Mouse (Mus musculus) lung, postnatal 0 days (tissue): Measurements from ENCODE around the gene Ywhaq. TPM values are rescaled to one million over a fixed set of nuclear protein-coding genes. Genes with fewer than 3 reads are reported as not detected.
A peak's percentile ranks its signal among the peaks of the same experiment; 100 is the strongest.

ENCODE experiments used
- ATAC-seq: fragments of 200-750 bp; cut with Nextera tagmentation; 2 replicates; pipeline ENCODE4 v1.8.0; 2017; ENCODE audit warnings: moderate library complexity
- DNase-seq: peaks from one replicate; pipeline ENCODE4 v3.0.0-alpha.2; 2016; ENCODE audit warnings: low spot score
- H3K27ac ChIP-seq: fragments of 300-500 bp; sonication (generic); 2 replicates; pipeline ENCODE4 v1.5.1; 2014; ENCODE audit warnings: antibody characterized with exemption, mild to moderate bottlenecking, low read length, mixed read lengths
- H3K27me3 ChIP-seq: fragments of 300-500 bp; sonication (generic); replicated peaks from 2 replicates; pipeline ENCODE4 v1.6.1; 2014; ENCODE audit warnings: low read length, mixed read lengths; ENCODE audit not compliant: insufficient read depth
- H3K36me3 ChIP-seq: fragments of 300-500 bp; sonication (generic); 2 replicates; pipeline ENCODE4 v1.6.1; 2014; ENCODE audit warnings: low read length, mixed read lengths; ENCODE audit not compliant: insufficient read depth
- H3K4me1 ChIP-seq: fragments of 300-500 bp; sonication (generic); 2 replicates; pipeline ENCODE4 v1.6.1; 2014; ENCODE audit warnings: antibody characterized with exemption, low read depth, low read length, mixed read lengths; ENCODE audit not compliant: insufficient read depth
- H3K4me2 ChIP-seq: fragments of 300-500 bp; sonication (generic); replicated peaks from 2 replicates; pipeline ENCODE4 v1.6.1; 2014; ENCODE audit warnings: low read depth, mild to moderate bottlenecking, low read length, moderate library complexity, mixed read lengths
- H3K4me3 ChIP-seq: fragments of 300-500 bp; sonication (generic); 2 replicates; pipeline ENCODE4 v1.5.1; 2014; ENCODE audit warnings: low read depth, low read length
- H3K9ac ChIP-seq: fragments of 300-500 bp; sonication (generic); replicated peaks from 2 replicates; pipeline ENCODE4 v1.6.1; 2014; ENCODE audit warnings: low read depth, mild to moderate bottlenecking
- H3K9me3 ChIP-seq: fragments of 300-500 bp; sonication (generic); 2 replicates; pipeline ENCODE4 v1.6.1; 2016; ENCODE audit warnings: low read length, mixed read lengths
- CTCF ChIP-seq: IDR thresholded peaks from 2 replicates; pipeline ENCODE4 v1.5.1; 2016; ENCODE audit warnings: antibody characterized with exemption, mild to moderate bottlenecking
- EP300 ChIP-seq: IDR thresholded peaks from 2 replicates; pipeline ENCODE4 v1.6.1; 2016; ENCODE audit warnings: antibody characterized with exemption, mild to moderate bottlenecking, control low read depth
- WGBS: fragments of 180-500 bp; shearing (Covaris S2); extraction: QIAGEN DNeasy Blood & Tissue Kit; methylation state at CpG from one replicate; pipeline ENCODE4 v1.1.7; 2014; 5-methylcytosine and 5-hydroxymethylcytosine counted together
- polyA plus RNA-seq: library from polyadenylated mRNA; unstranded; fragments of >200 nt; fragmentation: Nextera tagmentation; extraction: Ambion mirVana; gene quantifications from 2 replicates; pipeline ENCODE4 v1.2.1, GENCODE M21; 2015

The Ywhaq gene
- polyA plus RNA-seq, 1 experiment from 2014 or later = 395 TPM

GRCm38 (mm10) chr12:21431039-21431438, 13.6 kb upstream of the Ywhaq start:
- H3K36me3 ChIP-seq = no peaks in the 10 kb centered on the region
- ATAC-seq = no peak
- no peaks in the 10 kb centered on the region for H3K4me1 ChIP-seq
- no peak overlapping the region for H3K27ac ChIP-seq
- 49% methylated on average over 2 of the region's 2 CpGs for WGBS
- H3K4me3 ChIP-seq = no peak overlapping the region
- peak; percentile 36 for DNase-seq
- no peak overlapping the region for H3K9ac ChIP-seq
- TF ChIP-seq EP300 (0 out of 2 replicates have a peak, but pooled peaks have one; percentile 31), CTCF (peak; percentile 44)
- no peaks in the 10 kb centered on the region for H3K9me3 ChIP-seq
- H3K27me3 ChIP-seq = no peaks in the 10 kb centered on the region
- H3K4me2 ChIP-seq = no peak overlapping the region

GRCm38 (mm10) chr12:21430140-21430539, 12.7 kb upstream of the Ywhaq start:
- Histone ChIP-seq H3K9me3 (no peaks in the 10 kb centered on the region), H3K9ac (no peak overlapping the region), H3K4me1 (no peaks in the 10 kb centered on the region), H3K4me2 (no peak overlapping the region), H3K4me3 (no peak overlapping the region), H3K27me3 (no peaks in the 10 kb centered on the region), H3K27ac (no peak overlapping the region), H3K36me3 (no peaks in the 10 kb centered on the region)
- TF ChIP-seq CTCF (no peak), EP300 (no peak)
- WGBS = 77% methylated on average over 4 of the region's 4 CpGs
- ATAC-seq = no peak
- DNase-seq = no peak

GRCm38 (mm10) chr12:21429021-21429420, 11.6 kb upstream of the Ywhaq start:
- Histone ChIP-seq H3K4me1 (no peaks in the 10 kb centered on the region), H3K27ac (no peak overlapping the region), H3K4me2 (no peak overlapping the region), H3K9ac (no peak overlapping the region), H3K36me3 (no peaks in the 10 kb centered on the region), H3K4me3 (no peak overlapping the region), H3K27me3 (no peaks in the 10 kb centered on the region), H3K9me3 (no peaks in the 10 kb centered on the region)
- TF ChIP-seq CTCF (no peak), EP300 (no peak)
- WGBS = 75% methylated on average over 1 of the region's 1 CpGs
- ATAC-seq (no peak), DNase-seq (no peak)

- no peaks in the 10 kb centered on the region for H3K27me3 ChIP-seq
- DNase-seq (peak; percentile 96), ATAC-seq (peak; percentile 90)
- H3K4me1 ChIP-seq = no peaks in the 10 kb centered on the region
- no peaks in the 10 kb centered on the region for H3K9me3 ChIP-seq
- TF ChIP-seq EP300 (peak; percentile 65; the same call in 1 of the 2 replicates), CTCF (no peak)
- 5% methylated on average over 16 of the region's 16 CpGs for WGBS
- H3K27ac ChIP-seq = peak overlapping the region; percentile 74
- H3K4me3 ChIP-seq = peak overlapping the region; percentile 26; the same call in 1 of the 2 replicates
- H3K4me2 ChIP-seq = peak overlapping the region; percentile 47
- H3K9ac ChIP-seq = no peak overlapping the region
- no peaks in the 10 kb centered on the region for H3K36me3 ChIP-seq
Measured at GRCm38 (mm10) chr12:21426065-21426940, 8.9 kb upstream of the Ywhaq start.

GRCm38 (mm10) chr12:21424683-21425082, 7.2 kb upstream of the Ywhaq start:
- TF ChIP-seq EP300 (no peak), CTCF (no peak)
- H3K36me3 ChIP-seq = no peaks in the 10 kb centered on the region
- no peaks in the 10 kb centered on the region for H3K27me3 ChIP-seq
- H3K4me2 ChIP-seq = no peak overlapping the region
- H3K4me3 ChIP-seq = no peak overlapping the region
- H3K27ac ChIP-seq = no peak overlapping the region
- H3K9ac ChIP-seq = no peak overlapping the region
- no peaks in the 10 kb centered on the region for H3K9me3 ChIP-seq
- 39% methylated on average over 7 of the region's 7 CpGs for WGBS
- DNase-seq = no peak
- ATAC-seq = no peak
- no peaks in the 10 kb centered on the region for H3K4me1 ChIP-seq

- TF ChIP-seq CTCF (no peak), EP300 (no peak)
- 0 out of 2 replicates have a peak, but pooled peaks cover 3% of the 10 kb centered on the region for H3K4me1 ChIP-seq
- H3K9me3 ChIP-seq = no peaks in the 10 kb centered on the region
- peak overlapping the region; percentile 71; the same call in 1 of the 2 replicates for H3K27ac ChIP-seq
- H3K27me3 ChIP-seq = no peaks in the 10 kb centered on the region
- H3K4me3 ChIP-seq = no peak overlapping the region
- no peak for ATAC-seq
- WGBS = 27% methylated on average over 11 of the region's 11 CpGs
- DNase-seq = no peak
- no peaks in the 10 kb centered on the region for H3K36me3 ChIP-seq
- H3K4me2 ChIP-seq = peak overlapping the region; percentile 78
- H3K9ac ChIP-seq = 0 out of 2 replicates have a peak overlapping the region, but pooled peaks have one; percentile 43
Measured at GRCm38 (mm10) chr12:21418621-21419131, 1.2 kb upstream of the Ywhaq start.
